In the genomic region with DNA sequence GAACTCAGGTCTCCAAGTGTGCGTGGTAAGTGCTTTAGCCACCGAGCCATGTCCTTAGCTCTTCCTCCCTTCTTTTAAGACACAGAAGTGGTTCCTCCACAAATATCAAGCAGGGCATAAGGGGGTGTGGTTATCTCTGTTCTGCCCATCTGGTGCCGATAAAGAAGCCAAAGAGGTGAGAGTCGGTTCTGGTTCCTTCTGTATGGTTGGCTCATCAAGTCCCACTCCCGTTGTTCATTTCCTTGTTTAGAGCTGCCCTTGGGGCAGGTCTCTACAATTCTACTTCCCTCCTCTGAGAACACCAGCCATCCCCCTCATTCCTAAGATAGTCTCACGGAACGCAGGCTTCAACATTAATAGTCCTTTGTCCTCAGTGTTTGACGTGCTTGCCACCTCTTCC, we compare ENCODE assay signal across 16 mouse cellular contexts. TPM values are rescaled to one million over a fixed set of nuclear protein-coding genes. Genes with fewer than 3 reads are reported as not detected.
DNase-seq lines count a peak whose midpoint lies in the region; ATAC-seq and TF ChIP-seq lines count a peak whose summit lies in the region.
"Had no signal": no experiment of that assay in that cellular context is flagged by ENCODE, and none has a peak within 500 bp of the region (broad histone marks: within the 10 kb centered on the region; RNA-seq: fewer than 3 reads in every experiment).

No protein-coding gene starts in this region.

- ATAC-seq in heart, embryonic 15.5 days (replicated peaks; ENCODE audit: insufficient number of reproducible peaks, insufficient read depth, low FRiP score, low read depth), result no peak
- ATAC-seq in liver, embryonic 11.5 days (replicated peaks; ENCODE audit: low FRiP score), result peak; percentile 86
- ATAC-seq: CD4-positive, CD25-positive, alpha-beta regulatory T cell, adult 4 months had no signal

- TF ChIP-seq POLR2A in testis, adult 2 months (IDR thresholded peaks at IDR 0.05; ENCODE audit: control insufficient read depth, low read depth, low read length), result no peak

- H3K27ac ChIP-seq in heart, embryonic 15.5 days, result peak overlapping the region; percentile 56
- peak overlapping the region; percentile 55; the same call in 1 of the 2 replicates for H3K27ac ChIP-seq in testis, adult 2 months (ENCODE audit: control insufficient read depth, insufficient read depth, low read depth, low read length)
- H3K27ac ChIP-seq in liver, embryonic 11.5 days (ENCODE audit: low read depth, low read length), result no peak overlapping the region
- H3K27ac ChIP-seq in hindbrain, embryonic 10.5 days, result no peak overlapping the region
- H3K27ac ChIP-seq: neural tube, embryonic 15.5 days had no signal

- H3K36me3 ChIP-seq in heart, embryonic 15.5 days, result no peaks in the 10 kb centered on the region
- H3K36me3 ChIP-seq in testis, adult 2 months (ENCODE audit: control insufficient read depth, insufficient read depth, low read length), result no peaks in the 10 kb centered on the region
- H3K36me3 ChIP-seq in liver, embryonic 11.5 days (ENCODE audit: control insufficient read depth, insufficient read depth, low read length), result no peaks in the 10 kb centered on the region
- H3K36me3 ChIP-seq in hindbrain, embryonic 10.5 days, result 0 out of 2 replicates have a peak, but pooled peaks cover 5% of the 10 kb centered on the region
- H3K36me3 ChIP-seq: neural tube, embryonic 15.5 days had no signal

- H3K9ac ChIP-seq in heart, embryonic 15.5 days, result no peak overlapping the region
- H3K9ac ChIP-seq in liver, embryonic 11.5 days (ENCODE audit: low read depth, low read length), result no peak overlapping the region
- H3K9ac ChIP-seq: neural tube, embryonic 15.5 days had no signal

- no peak for TF ChIP-seq CTCF in testis, adult 2 months (IDR thresholded peaks at IDR 0.05; ENCODE audit: control insufficient read depth, insufficient read depth, insufficient replicate concordance, low read depth, low read length)

- no peaks in the 10 kb centered on the region for H3K27me3 ChIP-seq in heart, embryonic 15.5 days
- no peaks in the 10 kb centered on the region for H3K27me3 ChIP-seq in testis, adult 2 months (ENCODE audit: control insufficient read depth, insufficient read depth, low read length)
- no peaks in the 10 kb centered on the region for H3K27me3 ChIP-seq in liver, embryonic 11.5 days (replicated peaks; ENCODE audit: control insufficient read depth, insufficient read depth, low read length)
- H3K27me3 ChIP-seq in hindbrain, embryonic 10.5 days (ENCODE audit: insufficient read depth, poor library complexity, severe bottlenecking), result no peaks in the 10 kb centered on the region
- H3K27me3 ChIP-seq: neural tube, embryonic 15.5 days had no signal

- H3K4me1 ChIP-seq in heart, embryonic 15.5 days (replicated peaks), result peaks cover 11% of the 10 kb centered on the region
- no peaks in the 10 kb centered on the region for H3K4me1 ChIP-seq in testis, adult 2 months (ENCODE audit: control insufficient read depth, insufficient read depth, low read length)
- peaks cover 8% of the 10 kb centered on the region; the same call in 1 of the 2 replicates for H3K4me1 ChIP-seq in liver, embryonic 11.5 days (replicated peaks; ENCODE audit: control insufficient read depth, insufficient read depth, low read length)
- H3K4me1 ChIP-seq in hindbrain, embryonic 10.5 days (replicated peaks), result 0 out of 2 replicates have a peak, but pooled peaks cover 4% of the 10 kb centered on the region
- H3K4me1 ChIP-seq: neural tube, embryonic 15.5 days had no signal

- no peak overlapping the region for H3K4me2 ChIP-seq in heart, embryonic 15.5 days
- peak overlapping the region; percentile 32 for H3K4me2 ChIP-seq in liver, embryonic 11.5 days
- H3K4me2 ChIP-seq: neural tube, embryonic 15.5 days had no signal

- WGBS in heart, embryonic 15.5 days, result 39% methylated on average over 8 of the region's 8 CpGs
- 45% methylated on average over 8 of the region's 8 CpGs for WGBS in liver, embryonic 11.5 days
- 82% methylated on average over 8 of the region's 8 CpGs for WGBS in hindbrain, embryonic 10.5 days

- no peak for DNase-seq in heart, adult 9 months (ENCODE audit: low spot score in 2 of 2)
- no peak for DNase-seq in testis, postnatal 10 days (ENCODE audit: low spot score)
- no peak for DNase-seq in liver, embryonic 11.5 days (ENCODE audit: low spot score)
- peak; percentile 48 for DNase-seq in testis, postnatal 14 days (ENCODE audit: low spot score)
- no peak for DNase-seq in urinary bladder, postnatal 14 days (ENCODE audit: low spot score)
- DNase-seq in hindbrain, embryonic 10.5 days (ENCODE audit: low spot score), result no peak
- DNase-seq: kidney, postnatal 14 days; right cerebral cortex, adult 18-20 months had no signal

- H3K4me3 ChIP-seq in heart, embryonic 15.5 days, result no peak overlapping the region
- H3K4me3 ChIP-seq in testis, adult 2 months (ENCODE audit: control insufficient read depth, low read depth, low read length), result no peak overlapping the region
- H3K4me3 ChIP-seq in liver, embryonic 11.5 days (ENCODE audit: low read depth, low read length), result no peak overlapping the region
- H3K4me3 ChIP-seq in hindbrain, embryonic 10.5 days, result no peak overlapping the region
- H3K4me3 ChIP-seq: megakaryocyte, embryonic 14.5 days; neural tube, embryonic 15.5 days had no signal

- H3K9me3 ChIP-seq in heart, embryonic 15.5 days (replicated peaks), result no peaks in the 10 kb centered on the region
- no peaks in the 10 kb centered on the region for H3K9me3 ChIP-seq in liver, embryonic 11.5 days (ENCODE audit: control insufficient read depth, low read length)
- H3K9me3 ChIP-seq in hindbrain, embryonic 10.5 days, result no peaks in the 10 kb centered on the region
- H3K9me3 ChIP-seq: megakaryocyte, embryonic 14.5 days; neural tube, embryonic 15.5 days had no signal

RNA-seq across cellular contexts. Expression of a gene that starts 7.3 kb away (rescaled TPM):
- 50.4 and 56.7 TPM in 2 replicates for polyA plus RNA-seq in heart, embryonic 15.5 days (2015; fragmentation: Nextera tagmentation; extraction: Ambion mirVana)
- 249 and 266 TPM in 2 replicates for polyA plus RNA-seq in testis, adult 2 months (2012; rRNA removed)
- 20.5 and 21.2 TPM in 2 replicates for polyA plus RNA-seq in liver, embryonic 11.5 days (2014; fragmentation: Nextera tagmentation; extraction: Ambion mirVana)
- polyA plus RNA-seq in hindbrain, embryonic 10.5 days (2016; fragmentation: Nextera tagmentation; extraction: Ambion mirVana), result 11.6 and 12.4 TPM in 2 replicates

RNA-seq across cellular contexts. Expression of a gene that starts 10.0 kb away (rescaled TPM):
- not detected in 2 replicates for polyA plus RNA-seq in heart, embryonic 15.5 days (2015; fragmentation: Nextera tagmentation; extraction: Ambion mirVana)
- polyA plus RNA-seq in testis, adult 2 months (2012; rRNA removed), result 72.2 and 94.1 TPM in 2 replicates
- not detected in 2 replicates for polyA plus RNA-seq in liver, embryonic 11.5 days (2014; fragmentation: Nextera tagmentation; extraction: Ambion mirVana)
- polyA plus RNA-seq in hindbrain, embryonic 10.5 days (2016; fragmentation: Nextera tagmentation; extraction: Ambion mirVana), result not detected in 2 replicates
- polyA plus RNA-seq: CD4-positive, CD25-positive, alpha-beta regulatory T cell, adult 4 months; intestine, embryonic 14.5 days; limb, embryonic 14.5 days; neural tube, embryonic 15.5 days; urinary bladder, adult 2 months had no signal

RNA-seq across cellular contexts. Expression of a gene that starts 27.3 kb away (rescaled TPM):
- 3.9 and 4.4 TPM in 2 replicates for polyA plus RNA-seq in heart, embryonic 15.5 days (2015; fragmentation: Nextera tagmentation; extraction: Ambion mirVana)
- 2.4 and 6.4 TPM in 2 replicates for polyA plus RNA-seq in testis, adult 2 months (2012; rRNA removed)
- polyA plus RNA-seq in liver, embryonic 11.5 days (2014; fragmentation: Nextera tagmentation; extraction: Ambion mirVana), result not detected in 2 replicates
- 1.1 and 1.3 TPM in 2 replicates for polyA plus RNA-seq in hindbrain, embryonic 10.5 days (2016; fragmentation: Nextera tagmentation; extraction: Ambion mirVana)
- polyA plus RNA-seq: CD4-positive, CD25-positive, alpha-beta regulatory T cell, adult 4 months; intestine, embryonic 14.5 days had no signal

RNA-seq across cellular contexts. Expression of a gene that starts 34.2 kb away (rescaled TPM):
- polyA plus RNA-seq in heart, embryonic 15.5 days (2015; fragmentation: Nextera tagmentation; extraction: Ambion mirVana), result 2.9 and 3.6 TPM in 2 replicates
- polyA plus RNA-seq in testis, adult 2 months (2012; rRNA removed), result 11.0 and 14.7 TPM in 2 replicates
- polyA plus RNA-seq in liver, embryonic 11.5 days (2014; fragmentation: Nextera tagmentation; extraction: Ambion mirVana), result 2.6 and 3.2 TPM in 2 replicates
- polyA plus RNA-seq in hindbrain, embryonic 10.5 days (2016; fragmentation: Nextera tagmentation; extraction: Ambion mirVana), result 14.4 and 27.4 TPM in 2 replicates

RNA-seq across cellular contexts. Expression of a gene that starts 47.2 kb away (rescaled TPM):
- polyA plus RNA-seq in heart, embryonic 15.5 days (2015; fragmentation: Nextera tagmentation; extraction: Ambion mirVana), result 7.2 and 8.4 TPM in 2 replicates
- polyA plus RNA-seq in testis, adult 2 months (2012; rRNA removed), result 2.5 and 2.7 TPM in 2 replicates
- 0.27 and 0.66 TPM in 2 replicates for polyA plus RNA-seq in liver, embryonic 11.5 days (2014; fragmentation: Nextera tagmentation; extraction: Ambion mirVana)
- 0.12 and 0.35 TPM in 2 replicates for polyA plus RNA-seq in hindbrain, embryonic 10.5 days (2016; fragmentation: Nextera tagmentation; extraction: Ambion mirVana)
- polyA plus RNA-seq: CD4-positive, CD25-positive, alpha-beta regulatory T cell, adult 4 months had no signal

Comparison
In these comparisons a context has a peak if more than half of its experiments do, and no peak if none do; other contexts are left out.
1. H3K27ac ChIP-seq: peak in heart, embryonic 15.5 days (single experiment) and testis, adult 2 months (single experiment); none in liver, embryonic 11.5 days (single experiment) and hindbrain, embryonic 10.5 days (single experiment).
2. RNA of a gene that starts 10.0 kb away (polyA plus RNA-seq): 72.2 to 94.1 TPM in testis, adult 2 months; not detected in liver, embryonic 11.5 days, not detected in heart, embryonic 15.5 days and not detected in hindbrain, embryonic 10.5 days; every median in the first group is over 10 times any median in the second.